9 mouse cellular contexts compared by ENCODE assay signal in the genomic region with DNA sequence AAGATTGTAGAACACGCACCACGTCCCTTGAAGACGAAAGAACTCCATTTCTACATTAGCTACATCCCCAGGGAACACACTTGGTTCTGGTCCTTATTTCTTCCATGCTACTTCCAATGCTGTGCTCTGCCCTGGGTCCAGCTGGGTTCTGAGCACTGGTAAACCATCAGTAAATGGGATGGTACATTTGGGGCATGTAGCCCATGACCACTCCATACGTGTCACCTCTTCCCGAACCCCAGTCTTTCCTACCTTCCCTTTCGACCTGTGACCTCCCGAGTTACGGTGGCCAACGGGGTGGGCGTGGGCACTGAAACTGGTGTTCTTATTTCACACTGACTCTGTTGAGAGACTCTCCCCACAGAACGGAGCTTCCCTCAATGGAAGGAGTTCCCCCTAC. TPM values are rescaled to one million over a fixed set of nuclear protein-coding genes. Genes with fewer than 3 reads are reported as not detected.
DNase-seq lines count a peak whose midpoint lies in the region; ATAC-seq and TF ChIP-seq lines count a peak whose summit lies in the region.
"Had no signal": no experiment of that assay in that cellular context is flagged by ENCODE, and none has a peak within 500 bp of the region (broad histone marks: within the 10 kb centered on the region; RNA-seq: fewer than 3 reads in every experiment).

No protein-coding gene starts in this region.

- no peaks in the 10 kb centered on the region for H3K27me3 ChIP-seq in hindbrain, embryonic 15.5 days
- no peaks in the 10 kb centered on the region for H3K27me3 ChIP-seq in hindbrain, embryonic 11.5 days (ENCODE audit: control insufficient read depth, insufficient read depth, low read length)
- no peaks in the 10 kb centered on the region for H3K27me3 ChIP-seq in midbrain, postnatal 0 days (ENCODE audit: insufficient read depth, low read length)
- no peaks in the 10 kb centered on the region for H3K27me3 ChIP-seq in midbrain, embryonic 16.5 days (ENCODE audit: control insufficient read depth, insufficient read depth, low read depth, low read length)
- no peaks in the 10 kb centered on the region for H3K27me3 ChIP-seq in intestine, embryonic 16.5 days (replicated peaks; ENCODE audit: control insufficient read depth, insufficient read depth, low read length)
- H3K27me3 ChIP-seq in stomach, embryonic 16.5 days (ENCODE audit: control insufficient read depth, insufficient read depth, low read length): no peaks in the 10 kb centered on the region
- H3K27me3 ChIP-seq: midbrain, embryonic 12.5 days had no signal

- no peaks in the 10 kb centered on the region for H3K9me3 ChIP-seq in hindbrain, embryonic 15.5 days
- H3K9me3 ChIP-seq in hindbrain, embryonic 11.5 days (ENCODE audit: control insufficient read depth, low read length): no peaks in the 10 kb centered on the region
- H3K9me3 ChIP-seq in midbrain, postnatal 0 days (ENCODE audit: low read length): no peaks in the 10 kb centered on the region
- no peaks in the 10 kb centered on the region for H3K9me3 ChIP-seq in midbrain, embryonic 16.5 days (replicated peaks; ENCODE audit: control insufficient read depth, low read length, poor library complexity, severe bottlenecking)
- no peaks in the 10 kb centered on the region for H3K9me3 ChIP-seq in intestine, embryonic 16.5 days (ENCODE audit: control insufficient read depth, low read length)
- H3K9me3 ChIP-seq in stomach, embryonic 16.5 days (replicated peaks; ENCODE audit: control insufficient read depth, low read length): no peaks in the 10 kb centered on the region
- H3K9me3 ChIP-seq: midbrain, embryonic 12.5 days had no signal

- no peak overlapping the region for H3K4me3 ChIP-seq in hindbrain, embryonic 15.5 days
- no peak overlapping the region for H3K4me3 ChIP-seq in hindbrain, embryonic 11.5 days (ENCODE audit: low read depth, low read length)
- H3K4me3 ChIP-seq in midbrain, postnatal 0 days (ENCODE audit: low read depth, low read length): no peak overlapping the region
- no peak overlapping the region for H3K4me3 ChIP-seq in midbrain, embryonic 16.5 days (ENCODE audit: low read depth, low read length)
- no peak overlapping the region for H3K4me3 ChIP-seq in intestine, embryonic 16.5 days (ENCODE audit: low read length)
- no peak overlapping the region for H3K4me3 ChIP-seq in stomach, embryonic 16.5 days (replicated peaks; ENCODE audit: low read length)
- H3K4me3 ChIP-seq: midbrain, embryonic 12.5 days had no signal

- WGBS in hindbrain, embryonic 15.5 days: 88% methylated on average over 11 of the region's 11 CpGs
- 81% methylated on average over 11 of the region's 11 CpGs for WGBS in hindbrain, embryonic 11.5 days
- 82% methylated on average over 11 of the region's 11 CpGs for WGBS in midbrain, postnatal 0 days
- 86% methylated on average over 11 of the region's 11 CpGs for WGBS in midbrain, embryonic 16.5 days
- 75% methylated on average over 11 of the region's 11 CpGs for WGBS in intestine, embryonic 16.5 days
- WGBS in stomach, embryonic 16.5 days: 75% methylated on average over 11 of the region's 11 CpGs

- TF ChIP-seq CTCF in midbrain, postnatal 0 days (IDR thresholded peaks at IDR 0.05): no peak

- H3K4me1 ChIP-seq in hindbrain, embryonic 15.5 days (replicated peaks): peaks cover 30% of the 10 kb centered on the region
- H3K4me1 ChIP-seq in hindbrain, embryonic 11.5 days (replicated peaks; ENCODE audit: control insufficient read depth, insufficient read depth, low read length): peaks cover 3% of the 10 kb centered on the region; the same call in 1 of the 2 replicates
- H3K4me1 ChIP-seq in midbrain, postnatal 0 days (ENCODE audit: insufficient read depth, low read length): no peaks in the 10 kb centered on the region
- H3K4me1 ChIP-seq in midbrain, embryonic 16.5 days (ENCODE audit: control insufficient read depth, insufficient read depth, low read length): peaks cover 4% of the 10 kb centered on the region; the same call in 1 of the 2 replicates
- H3K4me1 ChIP-seq in intestine, embryonic 16.5 days (ENCODE audit: control insufficient read depth, insufficient read depth, low read length): peaks cover 86% of the 10 kb centered on the region
- H3K4me1 ChIP-seq in stomach, embryonic 16.5 days (ENCODE audit: control insufficient read depth, insufficient read depth, low read length): peaks cover 71% of the 10 kb centered on the region

- H3K27ac ChIP-seq in hindbrain, embryonic 15.5 days (replicated peaks): peak overlapping the region; percentile 63
- H3K27ac ChIP-seq in hindbrain, embryonic 11.5 days (ENCODE audit: low read depth, low read length): no peak overlapping the region
- H3K27ac ChIP-seq in midbrain, postnatal 0 days (ENCODE audit: low read depth, low read length): peak overlapping the region; percentile 13; the same call in 1 of the 2 replicates
- H3K27ac ChIP-seq in midbrain, embryonic 16.5 days (ENCODE audit: low read length): no peak overlapping the region; the same call in 1 of the 2 replicates
- peak overlapping the region; percentile 64 for H3K27ac ChIP-seq in intestine, embryonic 16.5 days (ENCODE audit: low read length)
- H3K27ac ChIP-seq in stomach, embryonic 16.5 days (ENCODE audit: low read length): peak overlapping the region; percentile 5; the same call in 1 of the 2 replicates
- H3K27ac ChIP-seq: midbrain, embryonic 12.5 days had no signal

- H3K4me2 ChIP-seq in hindbrain, embryonic 15.5 days: no peak overlapping the region
- H3K4me2 ChIP-seq in hindbrain, embryonic 11.5 days (replicated peaks; ENCODE audit: low read depth, low read length): no peak overlapping the region
- H3K4me2 ChIP-seq in midbrain, postnatal 0 days (ENCODE audit: low read depth, low read length, poor library complexity, severe bottlenecking): no peak overlapping the region
- H3K4me2 ChIP-seq in midbrain, embryonic 16.5 days (ENCODE audit: low read length): no peak overlapping the region
- no peak overlapping the region for H3K4me2 ChIP-seq in intestine, embryonic 16.5 days (ENCODE audit: low read depth, low read length)
- H3K4me2 ChIP-seq in stomach, embryonic 16.5 days (ENCODE audit: low read depth, low read length): no peak overlapping the region
- H3K4me2 ChIP-seq: midbrain, embryonic 12.5 days had no signal

- DNase-seq in hindbrain, embryonic 11.5 days (ENCODE audit: low spot score): no peak
- no peak for DNase-seq in midbrain, postnatal 0 days (ENCODE audit: low spot score)

- H3K9ac ChIP-seq in hindbrain, embryonic 15.5 days: no peak overlapping the region
- H3K9ac ChIP-seq in hindbrain, embryonic 11.5 days (ENCODE audit: low read depth, low read length): no peak overlapping the region
- no peak overlapping the region for H3K9ac ChIP-seq in midbrain, postnatal 0 days (replicated peaks; ENCODE audit: low read length, poor library complexity, severe bottlenecking)
- no peak overlapping the region for H3K9ac ChIP-seq in midbrain, embryonic 16.5 days (ENCODE audit: low read depth, low read length)
- H3K9ac ChIP-seq in intestine, embryonic 16.5 days (ENCODE audit: low read depth, low read length): no peak overlapping the region
- no peak overlapping the region for H3K9ac ChIP-seq in stomach, embryonic 16.5 days (ENCODE audit: low read length)
- H3K9ac ChIP-seq: midbrain, embryonic 12.5 days had no signal

- H3K36me3 ChIP-seq in hindbrain, embryonic 15.5 days: peaks cover 44% of the 10 kb centered on the region
- H3K36me3 ChIP-seq in hindbrain, embryonic 11.5 days (ENCODE audit: control insufficient read depth, insufficient read depth, low read length): peaks cover 8% of the 10 kb centered on the region; the same call in 1 of the 2 replicates
- peaks cover 51% of the 10 kb centered on the region for H3K36me3 ChIP-seq in midbrain, postnatal 0 days (ENCODE audit: insufficient read depth, low read length)
- H3K36me3 ChIP-seq in midbrain, embryonic 16.5 days (ENCODE audit: control insufficient read depth, insufficient read depth, low read length): peaks cover 28% of the 10 kb centered on the region
- H3K36me3 ChIP-seq in intestine, embryonic 16.5 days (ENCODE audit: control insufficient read depth, insufficient read depth, low read length): peaks cover 3% of the 10 kb centered on the region; the same call in 1 of the 2 replicates
- H3K36me3 ChIP-seq in stomach, embryonic 16.5 days (ENCODE audit: control insufficient read depth, insufficient read depth, low read length): peaks cover 10% of the 10 kb centered on the region; the same call in 1 of the 2 replicates

- ATAC-seq in hindbrain, embryonic 15.5 days (ENCODE audit: low FRiP score, low read depth): no peak
- no peak for ATAC-seq in hindbrain, embryonic 11.5 days (ENCODE audit: low FRiP score)
- ATAC-seq in midbrain, postnatal 0 days (ENCODE audit: low FRiP score): no peak
- ATAC-seq in midbrain, embryonic 16.5 days: no peak
- ATAC-seq in intestine, embryonic 16.5 days: no peak
- no peak for ATAC-seq in stomach, embryonic 16.5 days (ENCODE audit: insufficient read depth, low FRiP score)
- no peak for ATAC-seq in activated CD4-positive, CD25-positive, alpha-beta regulatory T cell, adult 4 months
- ATAC-seq: forebrain, embryonic 14.5 days had no signal

RNA-seq across cellular contexts. Expression of a gene that starts 21.7 kb away (rescaled TPM):
- polyA plus RNA-seq in hindbrain, embryonic 15.5 days (2015; fragmentation: Nextera tagmentation; extraction: Ambion mirVana): 102 and 114 TPM in 2 replicates
- 66.3 and 67.1 TPM in 2 replicates for polyA plus RNA-seq in hindbrain, embryonic 11.5 days (2014; fragmentation: Nextera tagmentation; extraction: Ambion mirVana)
- total RNA-seq in midbrain, postnatal 0 days (2014; rRNA removed): 297 and 319 TPM in 2 replicates
- 79.8 and 84.4 TPM in 2 replicates for polyA plus RNA-seq in midbrain, postnatal 0 days (2015; fragmentation: Nextera tagmentation; extraction: Ambion mirVana)
- polyA plus RNA-seq in midbrain, embryonic 16.5 days (2015; fragmentation: Nextera tagmentation; extraction: Ambion mirVana): 110 and 117 TPM in 2 replicates
- polyA plus RNA-seq in intestine, embryonic 16.5 days (2015; fragmentation: Nextera tagmentation; extraction: Ambion mirVana): 64.6 and 67.0 TPM in 2 replicates
- polyA plus RNA-seq in stomach, embryonic 16.5 days (2015; fragmentation: Nextera tagmentation; extraction: Ambion mirVana): 95.6 and 102 TPM in 2 replicates
- under 1 TPM in 1 of 2 experiments, not detected in 1; 0.57 TPM for polyA plus RNA-seq in activated CD4-positive, CD25-positive, alpha-beta regulatory T cell, adult 4 months (2017; shearing (Covaris generic))

RNA-seq across cellular contexts. Expression of a gene that starts 43.5 kb away (rescaled TPM):
- polyA plus RNA-seq in hindbrain, embryonic 15.5 days (2015; fragmentation: Nextera tagmentation; extraction: Ambion mirVana): 6.2 and 6.3 TPM in 2 replicates
- 6.0 and 6.9 TPM in 2 replicates for polyA plus RNA-seq in hindbrain, embryonic 11.5 days (2014; fragmentation: Nextera tagmentation; extraction: Ambion mirVana)
- total RNA-seq in midbrain, postnatal 0 days (2014; rRNA removed): 6.1 and 10.2 TPM in 2 replicates
- polyA plus RNA-seq in midbrain, postnatal 0 days (2015; fragmentation: Nextera tagmentation; extraction: Ambion mirVana): 3.9 and 4.3 TPM in 2 replicates
- 4.4 and 5.4 TPM in 2 replicates for polyA plus RNA-seq in midbrain, embryonic 16.5 days (2015; fragmentation: Nextera tagmentation; extraction: Ambion mirVana)
- 46.8 and 49.3 TPM in 2 replicates for polyA plus RNA-seq in intestine, embryonic 16.5 days (2015; fragmentation: Nextera tagmentation; extraction: Ambion mirVana)
- polyA plus RNA-seq in stomach, embryonic 16.5 days (2015; fragmentation: Nextera tagmentation; extraction: Ambion mirVana): 49.7 and 60.3 TPM in 2 replicates
- polyA plus RNA-seq in activated CD4-positive, CD25-positive, alpha-beta regulatory T cell, adult 4 months (2017; shearing (Covaris generic)): 100 to 1,000 TPM; 119 to 157 TPM

Comparison
In these comparisons a context has a peak if more than half of its experiments do, and no peak if none do; other contexts are left out.
1. H3K27ac ChIP-seq: peak in hindbrain, embryonic 15.5 days (single experiment), midbrain, postnatal 0 days (single experiment), intestine, embryonic 16.5 days (single experiment) and stomach, embryonic 16.5 days (single experiment); none in hindbrain, embryonic 11.5 days (single experiment) and midbrain, embryonic 16.5 days (single experiment).
2. RNA of a gene that starts 21.7 kb away (polyA plus RNA-seq): 102 to 114 TPM in hindbrain, embryonic 15.5 days, 110 to 117 TPM in midbrain, embryonic 16.5 days, 95.6 to 102 TPM in stomach, embryonic 16.5 days, 79.8 to 84.4 TPM in midbrain, postnatal 0 days, 66.3 to 67.1 TPM in hindbrain, embryonic 11.5 days and 64.6 to 67.0 TPM in intestine, embryonic 16.5 days; 0.57 TPM in activated CD4-positive, CD25-positive, alpha-beta regulatory T cell, adult 4 months; every median in the first group is over 10 times any median in the second.